Mouse (Mus musculus) E14TG2a.4 (cell line): ENCODE results near the gene Adprh.

Experiments used
- CTCF ChIP-seq: conservative IDR thresholded peaks from 2 replicates; pipeline ENCODE4 v1.5.1; 2014; ENCODE audit warnings: low read length
- NANOG ChIP-seq: IDR thresholded peaks from 2 replicates; pipeline ENCODE4 v1.6.1; 2014; ENCODE audit warnings: borderline replicate concordance, low read length, mixed read lengths
- POU5F1 ChIP-seq: IDR thresholded peaks from 2 replicates; pipeline ENCODE4 v1.6.1; 2014; ENCODE audit warnings: low read length, borderline replicate concordance

DNA sequence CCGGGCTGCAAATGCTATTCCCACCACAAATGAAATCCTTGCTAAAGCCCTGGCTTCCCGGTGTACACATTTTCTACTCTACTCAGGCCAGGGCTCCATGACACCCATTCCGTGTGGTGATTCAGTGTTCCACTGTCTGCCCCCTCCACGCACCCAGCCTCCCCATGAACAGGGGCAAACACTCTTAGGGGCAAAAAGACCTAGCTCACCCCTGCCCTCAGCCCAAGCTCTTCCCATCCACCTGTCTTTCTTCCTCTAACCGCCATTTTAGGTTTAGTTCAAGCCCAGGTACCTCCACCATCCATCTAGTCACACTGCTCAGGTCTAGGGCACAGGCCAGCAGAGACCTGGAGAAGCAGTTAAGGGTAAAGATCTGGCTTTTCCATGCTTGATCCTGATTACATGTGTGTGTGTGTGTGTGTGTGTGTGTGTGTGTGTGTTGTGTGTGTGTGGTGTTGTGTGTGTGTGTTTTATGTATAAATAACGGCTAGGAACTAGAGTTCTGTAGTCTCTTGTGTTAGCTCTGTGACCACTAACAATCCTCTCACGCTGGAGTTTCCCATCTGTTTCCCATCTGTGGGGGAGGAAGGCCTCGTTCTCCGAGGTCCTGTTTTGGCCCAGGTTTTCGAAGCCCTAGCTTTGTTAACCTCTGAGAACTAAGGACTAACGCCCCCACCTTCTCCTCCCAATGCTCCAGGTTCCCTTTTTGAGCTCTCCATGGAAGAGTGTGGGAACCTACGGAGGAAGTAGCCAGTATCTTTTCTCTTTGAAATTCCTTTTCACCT is 890 bp downstream of the Adprh start:
- TF ChIP-seq CTCF (no peak), POU5F1 (no peak), NANOG (no peak)
